Comparison of ENCODE assay signal across 26 mouse cellular contexts in the genomic region with DNA sequence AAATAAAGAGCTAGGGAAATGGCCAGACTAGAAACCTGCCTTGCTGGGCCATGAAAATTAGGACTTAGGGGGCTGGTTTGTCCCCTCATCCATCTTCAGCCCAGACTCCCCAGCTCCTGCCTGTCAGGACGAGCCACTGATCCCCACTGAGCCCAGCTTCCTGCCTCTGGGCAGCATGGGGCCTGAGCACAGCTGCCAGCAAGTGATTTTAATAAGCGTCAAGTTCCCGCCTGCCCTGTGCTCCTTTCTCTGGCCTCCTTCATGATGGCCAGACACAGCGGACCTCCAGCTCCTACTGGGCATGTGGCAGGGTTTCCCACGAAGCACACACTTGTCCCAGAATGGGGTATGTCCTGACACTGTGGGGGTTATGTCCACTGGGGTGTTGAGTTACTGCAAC.
DNase-seq lines count a peak whose midpoint lies in the region; ATAC-seq lines count a peak whose summit lies in the region.
"Had no signal": no experiment of that assay in that cellular context is flagged by ENCODE, and none has a peak within 500 bp of the region (broad histone marks: within the 10 kb centered on the region; RNA-seq: fewer than 3 reads in every experiment).

No protein-coding gene starts in this region.

- no peak overlapping the region for H3K4me2 ChIP-seq in hindbrain, embryonic 16.5 days (ENCODE audit: low read length)
- no peak overlapping the region for H3K4me2 ChIP-seq in midbrain, embryonic 13.5 days (replicated peaks)
- H3K4me2 ChIP-seq: embryonic facial prominence, embryonic 12.5 days; embryonic facial prominence, embryonic 15.5 days; forebrain, embryonic 12.5 days; heart, embryonic 11.5 days; hindbrain, embryonic 13.5 days had no signal

- no peak overlapping the region for H3K9ac ChIP-seq in hindbrain, embryonic 16.5 days (ENCODE audit: low read depth, low read length)
- H3K9ac ChIP-seq in midbrain, embryonic 13.5 days (replicated peaks), result no peak overlapping the region
- H3K9ac ChIP-seq: embryonic facial prominence, embryonic 12.5 days; embryonic facial prominence, embryonic 15.5 days; forebrain, embryonic 12.5 days; hindbrain, embryonic 13.5 days had no signal

- peaks cover 3% of the 10 kb centered on the region; the same call in 1 of the 2 replicates for H3K9me3 ChIP-seq in hindbrain, embryonic 10.5 days
- H3K9me3 ChIP-seq in hindbrain, embryonic 16.5 days (ENCODE audit: control insufficient read depth, low read length), result peaks cover 2% of the 10 kb centered on the region; the same call in 1 of the 2 replicates
- H3K9me3 ChIP-seq in limb, embryonic 10.5 days (replicated peaks), result no peaks in the 10 kb centered on the region
- H3K9me3 ChIP-seq in midbrain, embryonic 13.5 days, result no peaks in the 10 kb centered on the region
- H3K9me3 ChIP-seq: embryonic facial prominence, embryonic 12.5 days; forebrain, embryonic 12.5 days; hindbrain, embryonic 13.5 days had no signal

- no peaks in the 10 kb centered on the region for H3K36me3 ChIP-seq in hindbrain, embryonic 10.5 days
- H3K36me3 ChIP-seq in hindbrain, embryonic 16.5 days (ENCODE audit: control insufficient read depth, insufficient read depth, low read length), result no peaks in the 10 kb centered on the region
- H3K36me3 ChIP-seq in limb, embryonic 10.5 days, result no peaks in the 10 kb centered on the region
- no peaks in the 10 kb centered on the region for H3K36me3 ChIP-seq in midbrain, embryonic 13.5 days
- H3K36me3 ChIP-seq: embryonic facial prominence, embryonic 12.5 days; embryonic facial prominence, embryonic 15.5 days; forebrain, embryonic 12.5 days; hindbrain, embryonic 13.5 days had no signal

- peaks cover 22% of the 10 kb centered on the region for H3K4me1 ChIP-seq in hindbrain, embryonic 10.5 days (replicated peaks)
- no peaks in the 10 kb centered on the region for H3K4me1 ChIP-seq in hindbrain, embryonic 16.5 days (ENCODE audit: control insufficient read depth, insufficient read depth, low read depth, low read length)
- peaks cover 34% of the 10 kb centered on the region for H3K4me1 ChIP-seq in limb, embryonic 10.5 days
- H3K4me1 ChIP-seq in midbrain, embryonic 13.5 days (replicated peaks), result peaks cover 10% of the 10 kb centered on the region; the same call in 1 of the 2 replicates
- H3K4me1 ChIP-seq: forebrain, embryonic 12.5 days had no signal

- H3K4me3 ChIP-seq in hindbrain, embryonic 10.5 days, result no peak overlapping the region
- H3K4me3 ChIP-seq in hindbrain, embryonic 16.5 days (ENCODE audit: low read length), result no peak overlapping the region
- H3K4me3 ChIP-seq in limb, embryonic 10.5 days, result no peak overlapping the region
- H3K4me3 ChIP-seq in midbrain, embryonic 13.5 days (replicated peaks), result no peak overlapping the region
- H3K4me3 ChIP-seq: embryonic facial prominence, embryonic 12.5 days; embryonic facial prominence, embryonic 15.5 days; forebrain, embryonic 12.5 days; hindbrain, embryonic 13.5 days had no signal

- peak overlapping the region; percentile 36; the same call in 1 of the 2 replicates for H3K27ac ChIP-seq in hindbrain, embryonic 10.5 days
- H3K27ac ChIP-seq in hindbrain, embryonic 16.5 days (ENCODE audit: low read depth, low read length), result no peak overlapping the region
- H3K27ac ChIP-seq in limb, embryonic 10.5 days, result peak overlapping the region; percentile 61; the same call in 1 of the 2 replicates
- no peak overlapping the region for H3K27ac ChIP-seq in midbrain, embryonic 13.5 days
- H3K27ac ChIP-seq: embryonic facial prominence, embryonic 12.5 days; embryonic facial prominence, embryonic 15.5 days; forebrain, embryonic 12.5 days; hindbrain, embryonic 13.5 days; hindbrain, postnatal 0 days had no signal

- no peak for ATAC-seq in hindbrain, embryonic 16.5 days
- no peak for ATAC-seq in midbrain, embryonic 13.5 days
- ATAC-seq: CD4-positive, CD25-positive, alpha-beta regulatory T cell, adult 4 months; forebrain, embryonic 16.5 days; hindbrain, postnatal 0 days; inflammation-experienced regulatory T-cells, adult 6 months had no signal

- DNase-seq in hindbrain, embryonic 10.5 days (ENCODE audit: low spot score), result peak; percentile 31
- peak; percentile 52 for DNase-seq in embryo, embryonic 11 days
- peak; percentile 50 for DNase-seq in limb, embryonic 10.5 days (ENCODE audit: low spot score)
- DNase-seq in retina, embryonic 14.5 days (ENCODE audit: low spot score), result peak; percentile 20
- no peak for DNase-seq in urinary bladder, postnatal 4 days (ENCODE audit: low spot score in 2 of 2)
- DNase-seq in cerebellum, postnatal 14 days, result no peak
- DNase-seq: adrenal gland, adult 2 months; adrenal gland, postnatal 14 days; cerebellum, adult 11 months; cerebellum, adult 2 months; cerebellum, adult 9-11 months; cerebellum, postnatal 36 days; gastrocnemius, postnatal 10 days; gastrocnemius, postnatal 36 days; heart, adult 11 months had no signal

- H3K27me3 ChIP-seq in hindbrain, embryonic 10.5 days (ENCODE audit: insufficient read depth, poor library complexity, severe bottlenecking), result peaks cover 13% of the 10 kb centered on the region
- H3K27me3 ChIP-seq in hindbrain, embryonic 16.5 days (replicated peaks; ENCODE audit: control insufficient read depth, insufficient read depth, low read length), result no peaks in the 10 kb centered on the region
- H3K27me3 ChIP-seq in limb, embryonic 10.5 days (ENCODE audit: low read depth, poor library complexity, severe bottlenecking), result peaks cover 88% of the 10 kb centered on the region
- H3K27me3 ChIP-seq in midbrain, embryonic 13.5 days, result peaks cover 14% of the 10 kb centered on the region; the same call in 1 of the 2 replicates

- 13% methylated on average over 5 of the region's 5 CpGs for WGBS in hindbrain, embryonic 10.5 days
- 21% methylated on average over 5 of the region's 5 CpGs for WGBS in hindbrain, embryonic 16.5 days
- WGBS in limb, embryonic 10.5 days, result 6% methylated on average over 5 of the region's 5 CpGs
- 19% methylated on average over 5 of the region's 5 CpGs for WGBS in midbrain, embryonic 13.5 days

Comparison
In these comparisons a context has a peak if more than half of its experiments do, and no peak if none do; other contexts are left out.
1. H3K27ac ChIP-seq: peak in hindbrain, embryonic 10.5 days (single experiment) and limb, embryonic 10.5 days (single experiment); none in hindbrain, embryonic 16.5 days (single experiment) and midbrain, embryonic 13.5 days (single experiment).
2. DNase-seq: peak in hindbrain, embryonic 10.5 days (single experiment), embryo, embryonic 11 days (single experiment), limb, embryonic 10.5 days (single experiment) and retina, embryonic 14.5 days (single experiment); none in urinary bladder, postnatal 4 days (0 of 2) and cerebellum, postnatal 14 days (0 of 2).